Mouse (Mus musculus): ENCODE results near the gene Tmem273.

- TF ChIP-seq CTCF (IDR thresholded peaks at IDR 0.05; ENCODE audit: low read depth) (no peak), EP300 (IDR thresholded peaks at IDR 0.05; ENCODE audit: low read depth) (no peak)
These were observed 56.3 kb downstream of the Tmem273 start for GRCm38 (mm10) chr14:32842052-32842451.
